Mouse (Mus musculus): ENCODE results near the gene Lsg1. TPM values are rescaled to one million over a fixed set of nuclear protein-coding genes. Genes with fewer than 3 reads are reported as not detected.
A peak's percentile ranks its signal among the peaks of the same experiment; 100 is the strongest.

Lsg1 gene
- total RNA-seq (2012; rRNA removed) (55.2 and 58.8 TPM in 2 replicates), polyA plus RNA-seq (2012; ENCODE audit: insufficient read depth in 1 of 2, insufficient read length in 2 of 2, low read depth in 1 of 2, low replicate concordance in 2 of 2, missing spikeins in 1 of 2) (10 to 100 TPM in 1 of 2 experiments, not detected in 1; 84.4 TPM)

GRCm38 (mm10) chr16:30587494-30588327, at the start of gene Lsg1:
Lsg1 (minus strand) TSS chr16:30587592.
- Histone ChIP-seq H3K27ac (ENCODE audit: control insufficient read depth, low read depth, low read length) (peak within 1 kb of the TSS; percentile 76), H3K27me3 (ENCODE audit: control insufficient read depth in 1 of 2, insufficient read depth in 2 of 2, low read length in 2 of 2) (no peaks in the 10 kb centered on the region), H3K9ac (ENCODE audit: control insufficient read depth, low read depth, low read length, poor library complexity, severe bottlenecking) (peak within 1 kb of the TSS; percentile 87), H3K79me2 (ENCODE audit: control insufficient read depth, insufficient read depth, low read length, poor library complexity) (peaks cover 28% of the 10 kb centered on the region), H3K4me3 (ENCODE audit: control insufficient read depth in 1 of 2, insufficient read depth in 1 of 2, low read depth in 2 of 2, low read length in 2 of 2) (peak within 1 kb of the TSS; percentile 76 to 82), H3K4me1 (ENCODE audit: control insufficient read depth in 1 of 2, insufficient read depth in 2 of 2, low read length in 2 of 2) (peaks cover 2 to 7% of the 10 kb centered on the region in 2 experiments), H3K36me3 (ENCODE audit: control insufficient read depth in 1 of 2, insufficient read depth in 2 of 2, low read length in 2 of 2) (peaks cover 10 to 13% of the 10 kb centered on the region in 2 experiments), H3K9me3 (replicated peaks; ENCODE audit: insufficient read depth, low read length) (no peaks in the 10 kb centered on the region)
- TF ChIP-seq JUND (IDR thresholded peaks at IDR 0.05; ENCODE audit: low read depth, low read length): 0 out of 2 replicates have a peak, but pooled peaks have one; percentile 35
- peak; percentile 76 for TF ChIP-seq TCF12 (IDR thresholded peaks at IDR 0.05; ENCODE audit: low read depth, low read length)
- TF ChIP-seq ZKSCAN1 (IDR thresholded peaks at IDR 0.05; ENCODE audit: low read depth, low read length): no peak
- peak; percentile 94 for TF ChIP-seq HCFC1 (IDR thresholded peaks at IDR 0.05; ENCODE audit: low read depth, low read length)
- no peak for TF ChIP-seq MAFK (IDR thresholded peaks at IDR 0.05; ENCODE audit: borderline replicate concordance, low read depth, low read length)
- peak; percentile 85 for TF ChIP-seq NELFE (IDR thresholded peaks at IDR 0.05; ENCODE audit: low read depth, low read length)
- peak; percentile 94 for TF ChIP-seq TBP (IDR thresholded peaks at IDR 0.05; ENCODE audit: low read depth, low read length)
- no peak for TF ChIP-seq CHD2 (IDR thresholded peaks at IDR 0.05; ENCODE audit: low read length)
- peak; percentile 93 for TF ChIP-seq SIN3A (IDR thresholded peaks at IDR 0.05; ENCODE audit: low read length)
- no peak for TF ChIP-seq EP300 (IDR thresholded peaks at IDR 0.05; ENCODE audit: low read depth in 1 of 2, low read length in 2 of 2)
- TF ChIP-seq RCOR1 (IDR thresholded peaks at IDR 0.05; ENCODE audit: low read depth, low read length): 0 out of 2 replicates have a peak, but pooled peaks have one; percentile 38
- TF ChIP-seq USF2 (IDR thresholded peaks at IDR 0.05; ENCODE audit: borderline replicate concordance in 1 of 2, insufficient read depth in 1 of 2, low read depth in 1 of 2, low read length in 2 of 2): no peak
- no peak for TF ChIP-seq MAZ (IDR thresholded peaks at IDR 0.05; ENCODE audit: low read depth, low read length)
- peak; percentile 86 for TF ChIP-seq ZNF384 (IDR thresholded peaks at IDR 0.05; ENCODE audit: low read depth, low read length)
- TF ChIP-seq KAT2A (conservative IDR thresholded peaks at IDR 0.05; ENCODE audit: low read depth, low read length): peak; percentile 78
- no peak; the same call in none of the 2 replicates for TF ChIP-seq RAD21 (IDR thresholded peaks at IDR 0.05; ENCODE audit: low read depth, low read length)
- peak; percentile 11 to 97; a peak in 2 of 4 replicates for TF ChIP-seq POLR2A (IDR thresholded peaks at IDR 0.05; ENCODE audit: control insufficient read depth in 1 of 2, insufficient read depth in 1 of 2, low read depth in 1 of 2, low read length in 2 of 2, poor library complexity in 1 of 2)
- TF ChIP-seq GATA1 (IDR thresholded peaks at IDR 0.05; ENCODE audit: low read depth, low read length): no peak
- peak; percentile 56; the same call in 1 of the 2 replicates for TF ChIP-seq MAX (IDR thresholded peaks at IDR 0.05; ENCODE audit: low read length)
- peak in 2 of 3 experiments; percentile 12 to 20; a peak in 1 of 6 replicates for TF ChIP-seq CTCF (IDR thresholded peaks at IDR 0.05 in 2 of 3, conservative IDR thresholded peaks at IDR 0.05 in 1 of 3; ENCODE audit: control insufficient read depth in 1 of 3, insufficient read depth in 1 of 3, low read depth in 2 of 3, low read length in 3 of 3, poor library complexity in 1 of 3, severe bottlenecking in 1 of 3)
- TF ChIP-seq POLR2AphosphoS2 (IDR thresholded peaks at IDR 0.05; ENCODE audit: low read length): peak; percentile 97
- no peak for TF ChIP-seq MEF2A (IDR thresholded peaks at IDR 0.05; ENCODE audit: extremely low read depth, insufficient replicate concordance, low read depth, low read length, poor library complexity, severe bottlenecking)
- no peak; the same call in 1 of the 2 replicates for TF ChIP-seq SMC3 (IDR thresholded peaks at IDR 0.05; ENCODE audit: low read depth, low read length)
- peak; percentile 88 for TF ChIP-seq MXI1 (IDR thresholded peaks at IDR 0.05; ENCODE audit: low read depth, low read length)
- peak; percentile 100 for TF ChIP-seq CHD1 (IDR thresholded peaks at IDR 0.05; ENCODE audit: low read depth, low read length)
- TF ChIP-seq USF1 (IDR thresholded peaks at IDR 0.05; ENCODE audit: low read depth, low read length): no peak
- TF ChIP-seq BHLHE40 (IDR thresholded peaks at IDR 0.05; ENCODE audit: borderline replicate concordance, low read depth, low read length): peak; percentile 72
- no peak for TF ChIP-seq ZC3H11A (IDR thresholded peaks at IDR 0.05; ENCODE audit: low read depth, low read length)
- no peak for TF ChIP-seq UBTF (IDR thresholded peaks at IDR 0.05; ENCODE audit: borderline replicate concordance, insufficient read depth, low read depth, low read length)
- peak; percentile 84; the same call in 1 of the 2 replicates for TF ChIP-seq ZMIZ1 (IDR thresholded peaks at IDR 0.05; ENCODE audit: low read depth, low read length)
- TF ChIP-seq NRF1 (IDR thresholded peaks at IDR 0.05; ENCODE audit: insufficient read depth, low read depth, low read length, poor library complexity, severe bottlenecking): no peak
- TF ChIP-seq ELF1 (IDR thresholded peaks at IDR 0.05; ENCODE audit: low read depth, low read length): peak; percentile 98
- TF ChIP-seq MYC (IDR thresholded peaks at IDR 0.05; ENCODE audit: low read depth, low read length): peak; percentile 83; the same call in 1 of the 2 replicates
- peak; percentile 70 for TF ChIP-seq ETS1 (IDR thresholded peaks at IDR 0.05; ENCODE audit: low read depth, low read length)
- DNase-seq (ENCODE audit: low read depth, low spot score): peak; percentile 97
